Mouse (Mus musculus): ENCODE results near the gene Yipf4.

Yipf4 gene

GRCm38 (mm10) chr17:74526117-74526516, 36.8 kb downstream of the Yipf4 start:
- DNase-seq (ENCODE audit: low spot score in 2 of 2), result no peak

DNA sequence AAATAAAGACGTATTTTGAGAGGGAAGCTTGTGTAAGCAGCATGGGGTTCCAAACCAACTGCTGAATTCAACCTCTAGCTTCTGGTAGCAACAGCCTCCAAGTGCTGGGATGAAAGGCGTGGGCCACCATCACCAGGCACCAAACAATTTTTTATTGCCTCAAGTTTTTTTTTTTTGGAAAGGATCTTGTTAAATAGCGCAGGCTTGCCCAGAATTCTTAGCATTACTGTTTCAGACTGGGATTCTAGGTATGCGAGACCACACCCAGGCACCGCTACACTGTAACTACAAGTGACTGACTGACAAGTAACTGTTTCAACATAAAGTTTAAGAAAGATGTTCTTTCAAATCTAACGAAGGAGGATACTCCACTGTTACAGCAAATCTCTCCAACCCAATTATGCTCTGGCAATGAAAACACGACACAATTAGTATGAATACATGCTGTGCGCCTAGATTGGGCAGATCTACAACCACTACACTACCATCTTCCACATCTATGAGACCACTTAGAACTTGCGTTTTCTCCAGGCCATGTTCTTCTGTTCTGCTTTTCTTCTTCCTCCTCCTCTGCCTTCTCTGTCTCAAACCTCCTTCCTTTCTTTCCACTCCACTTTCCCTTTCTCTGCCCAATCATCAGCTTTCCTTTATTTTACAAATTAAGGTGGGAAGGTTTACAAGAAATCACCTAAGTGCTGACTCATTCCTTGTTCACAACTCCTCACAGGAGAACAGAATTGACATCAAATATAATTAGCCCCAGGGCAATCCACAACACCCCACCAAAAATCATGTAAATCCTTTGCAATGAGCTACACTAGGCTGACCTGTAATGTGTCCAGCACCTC, 37.7 kb downstream of the Yipf4 start:
- DNase-seq (ENCODE audit: low spot score in 2 of 2), result no peak

- peak; percentile 100 for DNase-seq (ENCODE audit: low spot score in 2 of 2)
These were observed 38.7 kb downstream of the Yipf4 start, which contains the start of gene Birc6 for GRCm38 (mm10) chr17:74527729-74528607. Gene Birc6, plus strand, starts transcription at chr17:74528295.

DNA sequence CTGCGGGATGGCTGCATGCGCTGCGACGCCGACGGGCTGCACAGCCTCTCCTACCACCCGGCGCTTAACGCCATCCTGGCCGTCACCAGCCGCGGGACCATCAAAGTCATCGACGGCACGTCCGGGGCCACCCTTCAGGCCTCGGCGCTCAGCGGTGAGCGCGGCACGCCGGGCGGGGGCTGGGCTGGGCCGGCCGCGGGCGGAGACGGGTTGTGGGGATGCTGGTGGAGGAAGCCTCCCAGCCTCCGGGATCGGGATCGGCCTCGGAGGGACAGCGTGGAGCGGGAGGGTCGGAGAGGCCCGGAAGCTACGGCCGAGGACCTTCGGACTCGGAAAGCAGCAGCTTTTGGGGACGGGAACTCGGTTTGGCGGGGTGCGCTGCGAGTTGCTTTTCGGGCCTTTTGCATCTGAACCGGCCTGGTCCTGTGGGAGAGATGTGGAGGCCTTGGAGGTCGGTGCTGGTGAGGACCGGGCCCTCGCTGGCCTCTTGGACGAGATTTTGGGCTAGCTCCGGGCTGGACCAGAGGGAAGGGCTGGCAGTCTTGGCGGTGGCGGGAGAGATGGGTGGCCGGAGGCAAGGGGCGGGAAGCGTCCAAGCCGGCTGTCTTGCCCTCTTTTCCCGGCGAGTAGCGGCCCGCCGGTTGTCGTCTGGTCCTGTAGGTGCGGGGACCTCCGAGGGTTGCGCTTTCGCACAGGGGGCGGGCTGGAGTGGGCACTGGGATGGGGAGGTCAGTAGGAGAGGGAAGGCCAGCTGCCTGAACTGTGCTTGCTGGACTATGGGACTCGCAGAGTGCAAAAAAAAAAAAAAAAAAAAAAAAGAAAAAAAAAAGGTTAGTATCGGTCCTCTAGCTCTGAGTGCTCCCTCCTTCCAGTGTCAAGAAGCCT, 39.6 kb downstream of the Yipf4 start:
- DNase-seq (ENCODE audit: low spot score in 2 of 2), result peak in 1 of 2 experiments; percentile 20

DNA sequence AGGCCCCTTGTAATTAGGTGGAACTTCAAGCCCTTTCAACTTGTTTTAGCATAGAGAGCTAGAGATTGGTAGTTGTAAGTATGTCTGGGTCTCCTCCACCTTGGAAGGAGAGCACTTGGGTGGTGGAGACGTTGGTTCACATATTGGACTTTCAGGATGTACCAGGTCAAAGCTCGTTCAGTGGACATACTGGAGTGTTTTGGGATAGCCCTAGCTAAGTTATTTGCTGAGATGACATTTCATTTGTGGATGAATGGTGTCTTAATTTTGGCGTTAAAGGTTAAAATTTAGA, 40.2 kb downstream of the Yipf4 start:
- no peak for DNase-seq (ENCODE audit: low spot score in 2 of 2)

GRCm38 (mm10) chr17:74534971-74535370, 45.7 kb downstream of the Yipf4 start:
- no peak for DNase-seq (ENCODE audit: low spot score in 2 of 2)

GRCm38 (mm10) chr17:74537526-74537925, 48.2 kb downstream of the Yipf4 start:
- no peak for DNase-seq (ENCODE audit: low spot score in 2 of 2)

DNA sequence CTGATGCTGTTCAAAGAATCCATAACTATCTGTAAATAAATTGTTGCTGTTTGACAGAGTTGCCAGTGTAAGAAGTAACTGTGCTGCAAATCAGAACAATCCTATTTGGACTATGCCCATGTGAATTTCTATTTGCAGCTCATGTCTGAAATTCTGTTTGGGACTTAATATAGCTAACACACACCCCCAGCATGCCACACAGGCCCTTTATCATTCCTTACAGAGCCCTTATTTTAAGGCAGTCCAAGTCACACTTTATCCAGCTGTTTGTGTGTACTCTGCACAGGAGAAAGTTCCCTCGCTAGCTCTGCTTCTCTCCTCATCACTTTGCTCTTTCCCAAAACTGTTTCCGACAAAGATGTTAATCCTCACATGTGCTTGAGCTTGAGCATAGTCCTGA, 54.3 kb downstream of the Yipf4 start:
- DNase-seq (ENCODE audit: low spot score in 2 of 2), result no peak

Data from frontal cortex, postnatal 14 days (tissue).